Mouse (Mus musculus): ENCODE data around the gene Asb1. TPM values are rescaled to one million over a fixed set of nuclear protein-coding genes. Genes with fewer than 3 reads are reported as not detected.
A peak's percentile ranks its signal among the peaks of the same experiment; 100 is the strongest.

Gene Asb1
- polyA plus RNA-seq, 1 experiment: 10.9 TPM

- no peak overlapping the region for H3K4me3 ChIP-seq (replicated peaks; ENCODE audit: extremely low read depth, low read depth, low read length)
- no peaks in the 10 kb centered on the region for H3K4me1 ChIP-seq (ENCODE audit: control insufficient read depth, insufficient read depth, low read length)
- WGBS: 83% methylated on average over 9 of the region's 9 CpGs
- TF ChIP-seq CTCF (IDR thresholded peaks at IDR 0.05; ENCODE audit: insufficient read depth, low read length) (no peak), POLR2A (IDR thresholded peaks at IDR 0.05; ENCODE audit: borderline replicate concordance, extremely low read depth, low read depth, low read length) (no peak)
- DNase-seq: no peak
Measured at GRCm38 (mm10) chr1:91595521-91596020, 55.2 kb downstream of the Asb1 start.

DNA sequence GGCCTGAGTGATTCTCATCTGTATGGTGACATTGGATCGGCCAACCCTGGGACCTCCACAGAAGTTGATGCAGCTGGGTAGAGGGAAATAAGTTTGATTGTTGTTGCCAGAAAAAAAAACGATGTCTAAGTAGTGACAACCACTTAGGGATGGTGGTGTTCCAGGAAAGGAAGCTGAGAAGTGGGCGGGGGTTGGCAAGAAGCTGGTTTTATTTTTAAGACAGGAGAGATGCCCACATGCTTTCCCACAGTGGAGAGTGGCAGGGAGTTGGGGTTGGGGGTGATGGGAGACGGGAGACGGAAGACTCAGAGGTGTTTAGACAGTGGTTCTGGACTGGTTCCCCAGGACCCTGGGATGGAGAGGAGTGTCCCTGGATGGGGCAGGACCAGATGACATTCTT, 57.3 kb downstream of the Asb1 start:
- Histone ChIP-seq H3K4me1 (ENCODE audit: control insufficient read depth, insufficient read depth, low read length) (no peaks in the 10 kb centered on the region), H3K4me3 (replicated peaks; ENCODE audit: extremely low read depth, low read depth, low read length) (no peak overlapping the region)
- WGBS: 76% methylated on average over 5 of the region's 5 CpGs
- DNase-seq: no peak
- TF ChIP-seq POLR2A (IDR thresholded peaks at IDR 0.05; ENCODE audit: borderline replicate concordance, extremely low read depth, low read depth, low read length) (no peak), CTCF (IDR thresholded peaks at IDR 0.05; ENCODE audit: insufficient read depth, low read length) (no peak)

GRCm38 (mm10) chr1:91600671-91601361, 60.5 kb downstream of the Asb1 start:
- TF ChIP-seq CTCF (IDR thresholded peaks at IDR 0.05; ENCODE audit: insufficient read depth, low read length) (peak; percentile 41; the same call in 1 of the 2 replicates), POLR2A (IDR thresholded peaks at IDR 0.05; ENCODE audit: borderline replicate concordance, extremely low read depth, low read depth, low read length) (no peak)
- H3K4me3 ChIP-seq (replicated peaks; ENCODE audit: extremely low read depth, low read depth, low read length): no peak overlapping the region
- WGBS: 38% methylated on average over 9 of the region's 9 CpGs
- peak; percentile 24 for DNase-seq
- no peaks in the 10 kb centered on the region for H3K4me1 ChIP-seq (ENCODE audit: control insufficient read depth, insufficient read depth, low read length)

DNA sequence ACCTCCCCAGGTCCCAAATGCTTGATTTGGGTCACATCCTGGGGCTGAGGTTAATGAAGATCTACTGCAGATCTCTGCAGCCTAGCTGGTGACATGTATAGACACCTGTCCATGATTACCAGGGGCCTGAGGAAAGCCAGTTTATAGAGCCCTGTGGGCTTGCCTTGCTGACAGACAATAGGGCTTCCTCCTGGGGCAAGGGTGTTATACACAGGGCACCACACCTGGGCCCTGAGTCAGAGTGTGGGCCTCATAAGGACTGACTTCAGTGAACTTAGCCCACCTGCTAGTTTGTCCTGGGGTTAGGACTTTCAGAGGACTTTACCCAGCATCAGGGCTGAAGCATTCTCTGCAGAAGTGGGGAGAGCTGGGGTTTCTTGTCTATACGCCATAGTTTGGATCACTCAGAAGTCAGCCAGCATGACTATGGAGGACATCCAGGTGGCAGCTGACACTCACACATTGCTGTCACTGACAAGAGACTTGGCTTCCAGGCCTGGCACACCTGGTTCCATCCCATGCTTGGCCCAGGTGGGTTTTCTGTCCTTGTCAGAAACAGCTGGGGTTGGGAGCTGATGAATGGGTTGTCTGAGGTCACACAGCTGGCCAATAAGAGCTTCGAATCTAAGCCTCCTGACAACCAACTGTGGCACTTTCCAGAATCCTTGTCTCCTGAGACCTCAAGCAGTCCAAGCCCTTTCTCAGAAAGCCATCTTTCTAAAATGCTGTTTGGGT, 61.2 kb downstream of the Asb1 start:
- DNase-seq: no peak
- Histone ChIP-seq H3K4me3 (replicated peaks; ENCODE audit: extremely low read depth, low read depth, low read length) (no peak overlapping the region), H3K4me1 (ENCODE audit: control insufficient read depth, insufficient read depth, low read length) (no peaks in the 10 kb centered on the region)
- TF ChIP-seq POLR2A (IDR thresholded peaks at IDR 0.05; ENCODE audit: borderline replicate concordance, extremely low read depth, low read depth, low read length) (no peak), CTCF (IDR thresholded peaks at IDR 0.05; ENCODE audit: insufficient read depth, low read length) (no peak)
- WGBS: 64% methylated on average over 2 of the region's 2 CpGs

GRCm38 (mm10) chr1:91605632-91606031, 65.3 kb downstream of the Asb1 start:
- DNase-seq: no peak
- WGBS: 75% methylated on average over 14 of the region's 14 CpGs
- Histone ChIP-seq H3K4me3 (replicated peaks; ENCODE audit: extremely low read depth, low read depth, low read length) (no peak overlapping the region), H3K4me1 (ENCODE audit: control insufficient read depth, insufficient read depth, low read length) (no peaks in the 10 kb centered on the region)
- TF ChIP-seq CTCF (IDR thresholded peaks at IDR 0.05; ENCODE audit: insufficient read depth, low read length): no peak
- no peak for TF ChIP-seq POLR2A (IDR thresholded peaks at IDR 0.05; ENCODE audit: borderline replicate concordance, extremely low read depth, low read depth, low read length)

DNA sequence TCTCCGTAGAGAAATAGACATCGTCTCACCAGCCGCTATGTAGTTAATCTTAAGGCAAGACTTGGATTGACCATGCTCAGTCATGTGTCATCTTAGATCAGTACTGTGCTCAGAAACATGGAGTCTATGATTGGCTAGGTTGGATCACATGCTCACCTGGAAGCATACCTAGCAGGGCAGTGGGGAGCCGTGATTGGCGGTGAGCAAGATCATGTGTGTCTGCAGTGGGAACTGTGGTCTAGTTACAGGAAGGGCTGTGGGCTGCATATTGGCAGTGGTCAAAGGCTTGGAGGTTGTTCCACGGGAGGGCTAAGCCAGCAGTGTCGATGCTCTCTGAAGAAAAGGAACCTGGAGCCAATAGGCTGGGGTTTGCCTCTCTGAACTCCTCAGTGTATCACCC, 66.4 kb downstream of the Asb1 start:
- Histone ChIP-seq H3K4me1 (ENCODE audit: control insufficient read depth, insufficient read depth, low read length) (no peaks in the 10 kb centered on the region), H3K4me3 (replicated peaks; ENCODE audit: extremely low read depth, low read depth, low read length) (no peak overlapping the region)
- no peak for DNase-seq
- 86% methylated on average over 7 of the region's 7 CpGs for WGBS
- no peak for TF ChIP-seq POLR2A (IDR thresholded peaks at IDR 0.05; ENCODE audit: borderline replicate concordance, extremely low read depth, low read depth, low read length)
- TF ChIP-seq CTCF (IDR thresholded peaks at IDR 0.05; ENCODE audit: insufficient read depth, low read length): no peak

GRCm38 (mm10) chr1:91607141-91607540, 66.8 kb downstream of the Asb1 start:
- Histone ChIP-seq H3K4me1 (ENCODE audit: control insufficient read depth, insufficient read depth, low read length) (no peaks in the 10 kb centered on the region), H3K4me3 (replicated peaks; ENCODE audit: extremely low read depth, low read depth, low read length) (no peak overlapping the region)
- no peak for DNase-seq
- WGBS: 78% methylated on average over 6 of the region's 6 CpGs
- TF ChIP-seq POLR2A (IDR thresholded peaks at IDR 0.05; ENCODE audit: borderline replicate concordance, extremely low read depth, low read depth, low read length) (no peak), CTCF (IDR thresholded peaks at IDR 0.05; ENCODE audit: insufficient read depth, low read length) (no peak)

Other genes starting within 250 kb of the Asb1 start
- gene Scly, start 242.2 kb upstream of the Asb1 start, polyA plus RNA-seq (2012; rRNA removed): 23.7 and 26.6 TPM in 2 replicates
- 0.11 and 0.12 TPM in 2 replicates for gene Espnl, start 218.5 kb upstream of the Asb1 start, polyA plus RNA-seq (2012; rRNA removed)
- gene Klhl30, start 189.5 kb upstream of the Asb1 start, polyA plus RNA-seq (2012; rRNA removed): 1.4 and 4.6 TPM in 2 replicates
- gene Erfe, start 174.1 kb upstream of the Asb1 start, polyA plus RNA-seq (2012; rRNA removed): 0.27 and 0.40 TPM in 2 replicates
- gene Ilkap, start 141.7 kb upstream of the Asb1 start, polyA plus RNA-seq (2012; rRNA removed): 51.6 and 57.4 TPM in 2 replicates
- 40.5 and 54.4 TPM in 2 replicates for gene Hes6, start 126.5 kb upstream of the Asb1 start, polyA plus RNA-seq (2012; rRNA removed)
- gene Per2, start 81.2 kb upstream of the Asb1 start, polyA plus RNA-seq (2012; rRNA removed): 6.9 and 21.0 TPM in 2 replicates
- 16.1 and 20.2 TPM in 2 replicates for gene Traf3ip1, start 45.9 kb upstream of the Asb1 start, polyA plus RNA-seq (2012; rRNA removed)

Measured in lung, adult 2 months (tissue).